Mouse (Mus musculus) brown adipose tissue, adult 24 weeks (tissue): ENCODE data around the gene Scn4a. TPM values are rescaled to one million over a fixed set of nuclear protein-coding genes. Genes with fewer than 3 reads are reported as not detected.

Experiments
- H3K27ac ChIP-seq: fragments of 200-500 bp; replicated peaks from 2 replicates; pipeline ENCODE4 v1.5.1; 2012; ENCODE audit warnings: low read depth, mild to moderate bottlenecking, low read length
- H3K4me1 ChIP-seq: fragments of 200-500 bp; 2 replicates; pipeline ENCODE4 v1.6.1; 2012; ENCODE audit warnings: low read length, mixed read lengths; ENCODE audit not compliant: control insufficient read depth, insufficient read depth, insufficient read length
- H3K4me3 ChIP-seq: fragments of 200-500 bp; 2 replicates; pipeline ENCODE4 v1.5.1; 2012; ENCODE audit warnings: low read depth, mild to moderate bottlenecking, low read length, moderate library complexity; ENCODE audit not compliant: insufficient read depth
- polyA plus RNA-seq: library from polyadenylated mRNA; stranded (reverse); fragments of >200 nt; gene quantifications from 2 replicates; pipeline ENCODE4 v1.2.4, GENCODE M21; 2012; ENCODE audit not compliant: missing spikeins, insufficient read depth, insufficient read length

The Scn4a gene
- polyA plus RNA-seq, 1 experiment = 1.4 TPM

GRCm38 (mm10) chr11:106283371-106283770 lies 69.7 kb downstream of the Scn4a start:
- no peaks in the 10 kb centered on the region for H3K4me1 ChIP-seq
- no peak overlapping the region for H3K27ac ChIP-seq
- no peak overlapping the region for H3K4me3 ChIP-seq

GRCm38 (mm10) chr11:106282452-106282851 lies 70.6 kb downstream of the Scn4a start:
- Histone ChIP-seq H3K4me1 (no peaks in the 10 kb centered on the region), H3K27ac (no peak overlapping the region), H3K4me3 (no peak overlapping the region)

GRCm38 (mm10) chr11:106276454-106276853 lies 76.6 kb downstream of the Scn4a start, which contains the start of gene Tcam1:
Gene Tcam1, plus strand, starts transcription at chr11:106276672.
- peaks cover 2% of the 10 kb centered on the region for H3K4me1 ChIP-seq
- no peak within 1 kb of the TSS; the same call in 1 of the 2 replicates for H3K4me3 ChIP-seq
- H3K27ac ChIP-seq = no peak within 1 kb of the TSS

- H3K27ac ChIP-seq = no peak overlapping the region
- peaks cover 12% of the 10 kb centered on the region for H3K4me1 ChIP-seq
- H3K4me3 ChIP-seq = no peak overlapping the region
These were observed 78.1 kb downstream of the Scn4a start for GRCm38 (mm10) chr11:106274971-106275411.

GRCm38 (mm10) chr11:106274374-106274773 lies 78.7 kb downstream of the Scn4a start:
- H3K4me3 ChIP-seq = no peak overlapping the region
- H3K4me1 ChIP-seq = peaks cover 15% of the 10 kb centered on the region
- no peak overlapping the region for H3K27ac ChIP-seq

- Histone ChIP-seq H3K4me1 (peaks cover 20% of the 10 kb centered on the region), H3K4me3 (peak overlapping the region; percentile 65; the same call in 1 of the 2 replicates), H3K27ac (no peak overlapping the region)
These were observed 79.3 kb downstream of the Scn4a start for GRCm38 (mm10) chr11:106273811-106274210.

- Histone ChIP-seq H3K27ac (peak overlapping the region; percentile 80), H3K4me1 (peaks cover 21% of the 10 kb centered on the region), H3K4me3 (peak overlapping the region; percentile 65)
These were observed 79.8 kb downstream of the Scn4a start for GRCm38 (mm10) chr11:106273311-106273684.

GRCm38 (mm10) chr11:106272644-106273310 lies 80.3 kb downstream of the Scn4a start, which contains the start of gene Smarcd2:
Gene Smarcd2, minus strand, starts transcription at chr11:106272972.
- Histone ChIP-seq H3K4me3 (peak within 1 kb of the TSS; percentile 93), H3K27ac (peak within 1 kb of the TSS; percentile 91), H3K4me1 (peaks cover 22% of the 10 kb centered on the region)

- peaks cover 29% of the 10 kb centered on the region for H3K4me1 ChIP-seq
- H3K27ac ChIP-seq = peak overlapping the region; percentile 91
- H3K4me3 ChIP-seq = peak overlapping the region; percentile 93
These were observed 81.1 kb downstream of the Scn4a start for GRCm38 (mm10) chr11:106271794-106272643.

GRCm38 (mm10) chr11:106271131-106271793 lies 81.8 kb downstream of the Scn4a start:
- Histone ChIP-seq H3K27ac (peak overlapping the region; percentile 91), H3K4me1 (peaks cover 29% of the 10 kb centered on the region), H3K4me3 (peak overlapping the region; percentile 93)

- no peak overlapping the region for H3K4me3 ChIP-seq
- peaks cover 29% of the 10 kb centered on the region for H3K4me1 ChIP-seq
These were observed 84.0 kb downstream of the Scn4a start for GRCm38 (mm10) chr11:106269060-106269431.

More at GRCm38 (mm10) chr11:106269060-106269431, 84.0 kb downstream of the Scn4a start:
- H3K27ac ChIP-seq = peak overlapping the region; percentile 51

Other genes starting within 250 kb of the Scn4a start
- gene Gm10840, start 192.4 kb downstream of the Scn4a start, polyA plus RNA-seq = not detected in 2 replicates
- 3.4 and 6.1 TPM in 2 replicates for gene Limd2, start 192.4 kb downstream of the Scn4a start, polyA plus RNA-seq
- 9.3 and 9.8 TPM in 2 replicates for gene Strada, start 151.1 kb downstream of the Scn4a start, polyA plus RNA-seq
- 80.1 and 94.1 TPM in 2 replicates for gene Ccdc47, start 136.9 kb downstream of the Scn4a start, polyA plus RNA-seq
- gene Ddx42, start 136.4 kb downstream of the Scn4a start, polyA plus RNA-seq = 18.9 and 22.2 TPM in 2 replicates
- gene Ftsj3, start 97.2 kb downstream of the Scn4a start, polyA plus RNA-seq = 14.1 and 15.6 TPM in 2 replicates
- 111 and 116 TPM in 2 replicates for gene Psmc5, start 97.1 kb downstream of the Scn4a start, polyA plus RNA-seq
- gene Smarcd2, start 80.3 kb downstream of the Scn4a start, polyA plus RNA-seq = 18.7 and 22.3 TPM in 2 replicates
- gene Tcam1, start 76.6 kb downstream of the Scn4a start, polyA plus RNA-seq = 0.44 TPM in 1 of 2 replicates, not detected in the other
- gene Gh, start 51.4 kb downstream of the Scn4a start, polyA plus RNA-seq = not detected in 2 replicates
- 1.7 and 1.9 TPM in 2 replicates for gene Cd79b, start 38.5 kb downstream of the Scn4a start, polyA plus RNA-seq
- not detected in 2 replicates for gene Prr29, start 12.2 kb upstream of the Scn4a start, polyA plus RNA-seq
- gene Icam2, start 34.8 kb upstream of the Scn4a start, polyA plus RNA-seq = 12.9 and 21.2 TPM in 2 replicates
- 3.2 and 5.0 TPM in 2 replicates for gene Ern1, start 134.6 kb upstream of the Scn4a start, polyA plus RNA-seq